Mouse (Mus musculus): ENCODE data around the gene Fars2.

DNA sequence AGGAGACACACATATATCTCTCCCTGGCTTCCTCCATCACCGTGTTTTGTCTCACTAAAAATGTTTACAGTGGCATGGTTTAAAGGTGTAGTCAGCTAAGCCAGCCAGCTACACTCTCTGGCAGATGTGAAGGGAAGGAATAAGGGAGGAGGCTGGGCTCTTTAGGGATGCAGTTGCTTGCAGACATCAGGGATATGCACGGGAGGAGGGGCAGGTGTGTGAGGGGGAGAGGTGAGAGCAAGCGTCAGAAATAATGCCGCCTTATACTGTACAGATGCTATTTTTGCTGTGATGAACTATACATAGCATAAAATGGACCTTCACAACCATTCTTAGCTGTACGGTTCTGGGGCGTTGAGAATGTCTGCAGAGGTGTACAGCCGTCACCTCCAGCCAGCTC lies 467.0 kb downstream of the Fars2 start:
- TF ChIP-seq CTCF (IDR thresholded peaks at IDR 0.05; ENCODE audit: low read depth) (no peak), EP300 (IDR thresholded peaks at IDR 0.05; ENCODE audit: low read depth) (no peak)

Data from liver, postnatal 0 days (tissue).